Mouse (Mus musculus) intestine, embryonic 14.5 days (tissue): ENCODE measurements around the gene Tmem107. TPM values are rescaled to one million over a fixed set of nuclear protein-coding genes. Genes with fewer than 3 reads are reported as not detected.
"Not testable (repeated sequence)": the region's sequence is repeated elsewhere in the genome, so short reads cannot be mapped to it uniquely, and the experiment has no call there.

Experiments used
- ATAC-seq: fragments of 200-750 bp; cut with Nextera tagmentation; replicated peaks from 2 replicates; pipeline ENCODE4 v1.8.0; 2017; ENCODE audit warnings: low read depth, moderate number of reproducible peaks, moderate TSS enrichment, moderate library complexity; ENCODE audit not compliant: low FRiP score, low TSS enrichment
- DNase-seq: peaks from one replicate; pipeline ENCODE4 v3.0.0-alpha.2; 2018; ENCODE audit warnings: low spot score
- H3K27ac ChIP-seq: fragments of 300-500 bp; sonication (generic); 2 replicates; pipeline ENCODE4 v1.5.1; 2014; ENCODE audit warnings: low read depth, mild to moderate bottlenecking, control low read depth
- H3K27me3 ChIP-seq: fragments of 300-500 bp; sonication (generic); replicated peaks from 2 replicates; pipeline ENCODE4 v1.6.1; 2014; ENCODE audit warnings: low read length, control low read depth; ENCODE audit not compliant: control insufficient read depth, insufficient read depth
- H3K36me3 ChIP-seq: fragments of 300-500 bp; sonication (generic); 2 replicates; pipeline ENCODE4 v1.6.1; 2014; ENCODE audit warnings: low read length, control low read depth; ENCODE audit not compliant: control insufficient read depth, insufficient read depth
- H3K4me1 ChIP-seq: fragments of 300-500 bp; sonication (generic); replicated peaks from 2 replicates; pipeline ENCODE4 v1.6.1; 2014; ENCODE audit warnings: low read length, control low read depth, mixed read lengths; ENCODE audit not compliant: control insufficient read depth, insufficient read depth
- H3K4me2 ChIP-seq: fragments of 300-500 bp; sonication (generic); 2 replicates; pipeline ENCODE4 v1.6.1; 2014; ENCODE audit warnings: low read length
- H3K4me3 ChIP-seq: fragments of 300-500 bp; sonication (generic); 2 replicates; pipeline ENCODE4 v1.5.1; 2014; ENCODE audit warnings: low read depth, low read length, control low read depth, mixed read lengths
- H3K9ac ChIP-seq: fragments of 300-500 bp; sonication (generic); 2 replicates; pipeline ENCODE4 v1.6.1; 2014; ENCODE audit warnings: mild to moderate bottlenecking, low read length
- H3K9me3 ChIP-seq: fragments of 300-500 bp; sonication (generic); 2 replicates; pipeline ENCODE4 v1.6.1; 2016; ENCODE audit warnings: low read length, control low read depth; ENCODE audit not compliant: control insufficient read depth
- WGBS: fragments of 180-500 bp; shearing (Covaris S2); extraction: QIAGEN DNeasy Blood & Tissue Kit; methylation state at CpG from one replicate; pipeline ENCODE4 v1.1.7; 2014; 5-methylcytosine and 5-hydroxymethylcytosine counted together
- polyA plus RNA-seq: library from polyadenylated mRNA; unstranded; fragments of >200 nt; fragmentation: Nextera tagmentation; extraction: Ambion mirVana; gene quantifications from 2 replicates; pipeline ENCODE4 v1.2.1, GENCODE M21; 2014

The Tmem107 gene
- polyA plus RNA-seq, 1 experiment from 2014 or later = 50.1 TPM

- H3K4me3 ChIP-seq = no peak overlapping the region
- ATAC-seq (no peak), DNase-seq (no peak)
- H3K27ac ChIP-seq = no peak overlapping the region
- peaks cover 42% of the 10 kb centered on the region for H3K4me1 ChIP-seq
- H3K9ac ChIP-seq = no peak overlapping the region
- H3K4me2 ChIP-seq = no peak overlapping the region
- H3K9me3 ChIP-seq = no peaks in the 10 kb centered on the region
- peaks cover 37% of the 10 kb centered on the region for H3K36me3 ChIP-seq
- 70% methylated on average over 7 of the region's 7 CpGs for WGBS
- no peaks in the 10 kb centered on the region for H3K27me3 ChIP-seq
Measured at GRCm38 (mm10) chr11:69091566-69092385, 21.2 kb downstream of the Tmem107 start.

GRCm38 (mm10) chr11:69092386-69092751 lies 21.8 kb downstream of the Tmem107 start:
- 6% methylated on average over 3 of the region's 3 CpGs for WGBS
- Histone ChIP-seq H3K9me3 (no peaks in the 10 kb centered on the region), H3K9ac (no peak overlapping the region), H3K4me2 (no peak overlapping the region), H3K27ac (no peak overlapping the region), H3K27me3 (no peaks in the 10 kb centered on the region), H3K4me3 (no peak overlapping the region), H3K4me1 (peaks cover 40% of the 10 kb centered on the region), H3K36me3 (peaks cover 37% of the 10 kb centered on the region)
- DNase-seq (peak; percentile 98), ATAC-seq (no peak)

GRCm38 (mm10) chr11:69092871-69093270 lies 22.3 kb downstream of the Tmem107 start:
- H3K9me3 ChIP-seq = no peaks in the 10 kb centered on the region
- H3K27me3 ChIP-seq = no peaks in the 10 kb centered on the region
- H3K36me3 ChIP-seq = peaks cover 37% of the 10 kb centered on the region
- WGBS = 88% methylated on average over 4 of the region's 4 CpGs
- no peak overlapping the region for H3K27ac ChIP-seq
- no peak for ATAC-seq
- H3K4me3 ChIP-seq = no peak overlapping the region
- H3K9ac ChIP-seq = no peak overlapping the region
- DNase-seq = no peak
- H3K4me2 ChIP-seq = no peak overlapping the region
- peaks cover 40% of the 10 kb centered on the region for H3K4me1 ChIP-seq

GRCm38 (mm10) chr11:69093856-69094255 lies 23.2 kb downstream of the Tmem107 start:
- not testable (repeated sequence) for H3K27me3 ChIP-seq, H3K4me2 ChIP-seq, DNase-seq, H3K9ac ChIP-seq, H3K4me3 ChIP-seq, H3K9me3 ChIP-seq, ATAC-seq
- 88% methylated on average over 7 of the region's 7 CpGs for WGBS
- Histone ChIP-seq H3K36me3 (peaks cover 37% of the 10 kb centered on the region), H3K4me1 (peaks cover 45% of the 10 kb centered on the region), H3K27ac (peak overlapping the region; percentile 92; the same call in 1 of the 2 replicates)

GRCm38 (mm10) chr11:69094697-69095429 lies 24.3 kb downstream of the Tmem107 start, which contains the start of gene Per1:
Per1 (plus strand) TSS chr11:69095217.
- Histone ChIP-seq H3K27me3 (no peaks in the 10 kb centered on the region), H3K9me3 (no peaks in the 10 kb centered on the region), H3K27ac (peak within 1 kb of the TSS; percentile 92), H3K9ac (peak within 1 kb of the TSS; percentile 69), H3K36me3 (peaks cover 30% of the 10 kb centered on the region), H3K4me1 (peaks cover 46% of the 10 kb centered on the region), H3K4me3 (peak within 1 kb of the TSS; percentile 68), H3K4me2 (peak within 1 kb of the TSS; percentile 98)
- ATAC-seq = peak; percentile 90
- peak; percentile 96 for DNase-seq
- WGBS = 1% methylated on average over 37 of the region's 37 CpGs

- no peak for ATAC-seq
- H3K4me2 ChIP-seq = peak overlapping the region; percentile 98
- WGBS = 2% methylated on average over 27 of the region's 27 CpGs
- DNase-seq = peak; percentile 69
- H3K9me3 ChIP-seq = no peaks in the 10 kb centered on the region
- peak overlapping the region; percentile 69 for H3K9ac ChIP-seq
- no peaks in the 10 kb centered on the region for H3K27me3 ChIP-seq
- H3K27ac ChIP-seq = peak overlapping the region; percentile 92
- peaks cover 24% of the 10 kb centered on the region for H3K36me3 ChIP-seq
- peaks cover 45% of the 10 kb centered on the region for H3K4me1 ChIP-seq
- H3K4me3 ChIP-seq = peak overlapping the region; percentile 68
Measured at GRCm38 (mm10) chr11:69095511-69096231, 25.1 kb downstream of the Tmem107 start.

- ATAC-seq (0 out of 2 replicates have a peak, but pooled peaks have one; percentile 0), DNase-seq (no peak)
- H3K27ac ChIP-seq = peak overlapping the region; percentile 92
- H3K9ac ChIP-seq = peak overlapping the region; percentile 69
- peak overlapping the region; percentile 68 for H3K4me3 ChIP-seq
- H3K4me2 ChIP-seq = peak overlapping the region; percentile 98
- H3K9me3 ChIP-seq = no peaks in the 10 kb centered on the region
- peaks cover 43% of the 10 kb centered on the region for H3K4me1 ChIP-seq
- WGBS = 11% methylated on average over 9 of the region's 9 CpGs
- no peaks in the 10 kb centered on the region for H3K27me3 ChIP-seq
- peaks cover 24% of the 10 kb centered on the region for H3K36me3 ChIP-seq
Measured at GRCm38 (mm10) chr11:69096360-69096986, 25.9 kb downstream of the Tmem107 start.
